Mouse (Mus musculus) C2C12 (cell line): Measurements from ENCODE around the gene Nr3c2. TPM values are rescaled to one million over a fixed set of nuclear protein-coding genes. Genes with fewer than 3 reads are reported as not detected.

Source experiments
- H3K27me3 ChIP-seq: one replicate; pipeline ENCODE4 v1.6.1; 2011; ENCODE audit not compliant: control insufficient read depth, insufficient read depth, insufficient read length
- H3K36me3 ChIP-seq: one replicate; pipeline ENCODE4 v1.6.1; 2011; ENCODE audit not compliant: control insufficient read depth, insufficient read depth
- H3K4me3 ChIP-seq: one replicate; pipeline ENCODE4 v1.5.1; 2011; ENCODE audit warnings: mild to moderate bottlenecking, control low read depth; ENCODE audit not compliant: poor library complexity, insufficient read depth, severe bottlenecking
- H3K79me2 ChIP-seq: one replicate; pipeline ENCODE4 v1.6.1; 2011; ENCODE audit not compliant: control insufficient read depth, insufficient read depth
- H3K79me3 ChIP-seq: one replicate; pipeline ENCODE4 v1.6.1; 2011; ENCODE audit warnings: low read depth, control low read depth
- H3ac ChIP-seq: one replicate; pipeline ENCODE3; 2011; ENCODE audit warnings: low read depth; ENCODE audit not compliant: control insufficient read depth, insufficient read length
- CEBPB ChIP-seq: IDR thresholded peaks from one replicate; pipeline ENCODE4 v1.6.1; 2011; ENCODE audit warnings: low read depth, mild to moderate bottlenecking, control low read depth, moderate library complexity
- CTCF ChIP-seq: IDR thresholded peaks from one replicate; pipeline ENCODE4 v1.5.1; 2011; ENCODE audit not compliant: control insufficient read depth, insufficient read depth, insufficient read length
- FOSL1 ChIP-seq: IDR thresholded peaks from one replicate; pipeline ENCODE4 v1.8.0; 2011; ENCODE audit warnings: mild to moderate bottlenecking, low read length; ENCODE audit not compliant: poor library complexity, insufficient read depth, severe bottlenecking
- MAX ChIP-seq: IDR thresholded peaks from one replicate; pipeline ENCODE4 v1.6.1; 2011; ENCODE audit warnings: mild to moderate bottlenecking, control low read depth
- MYOD1 ChIP-seq: IDR thresholded peaks from one replicate; pipeline ENCODE4 v1.6.1; 2011; ENCODE audit warnings: low read depth; ENCODE audit not compliant: control insufficient read depth, insufficient read length
- MYOG ChIP-seq: IDR thresholded peaks from one replicate; pipeline ENCODE4 v1.6.1; 2011; ENCODE audit not compliant: control insufficient read depth, insufficient read length; ENCODE audit errors: extremely low read depth
- USF1 ChIP-seq: IDR thresholded peaks from one replicate; pipeline ENCODE4 v1.6.1; 2011; ENCODE audit warnings: low read depth, mild to moderate bottlenecking, control low read depth, moderate library complexity
- polyA plus RNA-seq: library from polyadenylated mRNA; unstranded; fragments of >200 nt; fragmentation: generic; extraction: Trizol; gene quantifications from one replicate; pipeline ENCODE4 v1.2.1, GENCODE M21; 2012; ENCODE audit warnings: missing spikeins

The Nr3c2 gene
- polyA plus RNA-seq, 1 experiment, result 0.04 TPM

DNA sequence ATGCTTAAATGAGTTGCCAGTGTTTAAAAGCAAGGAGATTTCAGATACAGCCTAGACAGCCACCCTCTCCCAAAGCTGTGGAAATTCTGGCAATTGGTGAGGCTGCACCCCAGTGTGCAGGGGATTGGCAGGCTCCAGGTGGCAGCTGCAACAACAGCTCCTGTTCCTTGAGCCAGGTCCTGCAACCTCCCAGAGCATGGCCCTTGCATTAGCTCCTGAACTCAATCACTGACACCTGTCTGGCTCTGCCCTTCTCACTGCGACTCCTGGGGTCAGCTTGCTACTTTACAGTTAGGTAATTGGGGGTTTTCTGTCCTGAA, 222.3 kb downstream of the Nr3c2 start:
- H3K36me3 ChIP-seq, result no peaks in the 10 kb centered on the region
- TF ChIP-seq USF1 (no peak), MYOD1 (no peak), FOSL1 (no peak), CEBPB (no peak), CTCF (no peak), MAX (no peak)
- no peak overlapping the region for H3ac ChIP-seq
- H3K79me2 ChIP-seq, result no peaks in the 10 kb centered on the region
- no peaks in the 10 kb centered on the region for H3K79me3 ChIP-seq
- no peak overlapping the region for H3K4me3 ChIP-seq
- H3K27me3 ChIP-seq, result no peaks in the 10 kb centered on the region

DNA sequence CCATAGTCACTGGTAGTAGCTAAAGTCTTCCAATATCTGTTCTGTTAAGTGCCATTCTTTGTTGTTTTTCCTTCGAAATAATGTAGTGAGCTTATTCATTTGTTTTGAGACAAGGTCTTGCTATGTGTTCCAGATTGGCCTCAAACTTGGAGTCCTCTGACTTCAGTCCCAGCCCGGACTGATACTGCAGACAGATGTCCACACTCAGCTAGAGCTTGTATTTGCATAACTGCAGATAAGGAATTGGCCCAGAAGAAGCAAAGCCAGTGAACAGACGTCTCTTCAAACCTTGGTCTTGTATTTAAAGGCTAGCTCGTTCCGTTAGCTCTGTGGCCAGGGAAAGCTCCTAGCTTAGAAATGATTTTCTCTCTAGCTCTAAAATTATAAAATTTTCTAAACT, 223.1 kb downstream of the Nr3c2 start:
- Histone ChIP-seq H3K36me3 (no peaks in the 10 kb centered on the region), H3K27me3 (no peaks in the 10 kb centered on the region), H3K4me3 (no peak overlapping the region), H3K79me2 (no peaks in the 10 kb centered on the region), H3ac (no peak overlapping the region), H3K79me3 (no peaks in the 10 kb centered on the region)
- no peak for TF ChIP-seq MYOD1

DNA sequence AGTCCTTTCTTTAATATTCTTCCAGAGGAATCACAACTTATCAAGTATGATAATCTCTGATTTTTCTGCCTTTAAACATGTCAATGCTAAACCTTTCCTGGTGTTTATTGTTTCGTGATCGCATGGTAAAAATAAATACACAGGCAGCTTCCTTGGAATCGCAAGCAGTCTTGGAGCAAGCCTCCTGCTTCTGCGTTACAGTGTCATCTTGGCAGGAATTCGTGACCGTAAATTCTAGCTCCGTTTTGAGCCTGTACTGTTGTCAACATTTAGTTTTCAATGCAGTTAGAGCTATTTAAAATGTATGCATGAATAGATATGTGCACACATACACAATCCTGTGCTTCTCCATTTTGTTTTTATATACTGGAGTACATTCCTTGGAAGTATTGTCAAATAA, 226.5 kb downstream of the Nr3c2 start:
- Histone ChIP-seq H3K4me3 (no peak overlapping the region), H3K27me3 (no peaks in the 10 kb centered on the region), H3ac (no peak overlapping the region), H3K79me2 (no peaks in the 10 kb centered on the region), H3K36me3 (no peaks in the 10 kb centered on the region), H3K79me3 (no peaks in the 10 kb centered on the region)
- TF ChIP-seq MAX (no peak), USF1 (no peak), FOSL1 (no peak), CEBPB (no peak), CTCF (no peak), MYOG (no peak), MYOD1 (no peak)

DNA sequence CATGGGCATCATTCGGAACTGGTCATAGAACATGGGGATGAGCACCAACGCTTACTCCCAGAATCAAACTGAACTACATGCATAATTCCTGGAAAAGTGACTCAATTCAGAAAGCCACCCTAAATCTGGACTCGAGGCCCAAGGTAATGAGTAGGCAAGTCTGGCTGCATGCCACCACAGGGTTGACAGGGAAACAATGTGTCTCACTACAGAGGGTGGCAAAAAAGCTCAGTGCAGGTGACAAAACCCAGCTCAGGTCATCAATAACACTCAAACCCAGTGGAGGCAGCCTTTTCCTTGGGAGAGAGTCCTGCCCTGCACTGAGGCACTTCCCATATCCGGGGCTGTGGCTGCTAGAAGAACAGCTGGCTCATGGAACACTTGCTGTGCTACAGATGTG, 228.8 kb downstream of the Nr3c2 start:
- Histone ChIP-seq H3ac (no peak overlapping the region), H3K79me2 (no peaks in the 10 kb centered on the region), H3K27me3 (no peaks in the 10 kb centered on the region), H3K4me3 (no peak overlapping the region), H3K36me3 (no peaks in the 10 kb centered on the region), H3K79me3 (no peaks in the 10 kb centered on the region)
- TF ChIP-seq MYOD1, result no peak
- TF ChIP-seq MAX, result no peak
- no peak for TF ChIP-seq CTCF
- TF ChIP-seq CEBPB, result no peak
- no peak for TF ChIP-seq MYOG
- TF ChIP-seq USF1, result no peak
- TF ChIP-seq FOSL1, result no peak

DNA sequence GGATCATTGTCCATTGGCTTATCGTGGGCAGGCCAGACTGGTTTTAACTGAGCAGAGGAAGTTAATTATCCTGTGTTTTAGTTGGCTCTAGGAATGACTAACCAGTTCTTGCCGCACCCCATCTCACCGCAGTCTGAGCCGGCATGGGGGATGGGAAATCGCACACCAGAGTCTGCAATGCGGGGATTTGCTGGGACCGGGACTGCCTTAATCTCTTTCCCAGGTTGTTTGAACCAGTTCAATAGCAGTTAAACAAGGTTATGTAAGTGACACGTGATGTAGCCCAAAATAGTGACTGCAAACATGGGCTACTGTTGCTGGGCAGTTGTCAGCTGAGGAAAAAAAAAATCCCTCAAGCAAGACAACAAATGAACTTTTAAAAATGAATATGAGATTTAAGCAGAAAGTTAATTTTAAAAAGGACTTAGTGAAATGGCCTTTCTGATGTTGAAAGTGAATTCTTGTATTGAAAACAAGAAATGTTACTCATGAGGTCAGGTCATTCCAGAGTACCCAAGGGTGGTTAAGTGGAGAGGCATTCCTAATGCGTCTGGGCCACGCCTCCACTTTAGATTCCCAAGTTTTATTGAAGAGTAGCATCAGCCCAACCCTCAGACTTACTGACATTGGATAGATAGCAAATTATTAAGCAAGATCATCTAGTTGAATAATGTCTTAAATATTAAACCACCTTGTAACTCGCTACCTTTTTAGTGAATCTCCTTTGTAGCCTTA, 233.8 kb downstream of the Nr3c2 start:
- no peak overlapping the region for H3ac ChIP-seq
- no peaks in the 10 kb centered on the region for H3K79me3 ChIP-seq
- H3K27me3 ChIP-seq, result no peaks in the 10 kb centered on the region
- no peaks in the 10 kb centered on the region for H3K79me2 ChIP-seq
- no peaks in the 10 kb centered on the region for H3K36me3 ChIP-seq
- TF ChIP-seq FOSL1, result no peak
- no peak for TF ChIP-seq CEBPB
- TF ChIP-seq USF1, result peak; percentile 88
- TF ChIP-seq MYOD1, result no peak
- TF ChIP-seq MAX, result peak; percentile 25
- H3K4me3 ChIP-seq, result no peak overlapping the region

DNA sequence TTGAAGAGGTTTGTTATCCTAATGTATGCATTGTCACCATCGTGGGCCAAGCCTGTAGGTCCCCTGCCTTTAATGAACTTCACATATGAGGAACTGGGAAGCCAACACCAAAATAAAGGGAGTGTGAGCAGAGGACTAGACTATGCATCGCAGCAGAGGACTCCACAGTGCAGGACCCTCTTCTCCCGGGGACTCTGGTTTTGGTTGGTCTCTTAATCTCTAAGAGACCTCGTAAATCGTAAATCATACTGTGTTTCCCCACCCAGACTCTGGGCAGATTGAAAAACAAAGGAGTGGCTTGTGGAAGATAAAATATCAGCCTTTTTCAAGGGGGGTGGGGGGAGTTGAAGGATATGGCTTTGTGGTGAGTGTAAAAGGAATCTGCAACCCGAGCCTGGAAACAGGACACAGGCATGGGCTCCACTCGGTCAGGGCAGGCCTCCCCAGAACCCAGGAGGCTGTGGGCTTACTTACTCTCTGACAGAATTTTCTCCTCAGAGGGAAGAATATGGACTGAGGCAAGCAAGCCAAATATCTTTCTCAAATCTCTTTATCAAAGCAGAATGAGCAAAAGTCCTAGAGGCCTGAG, 234.6 kb downstream of the Nr3c2 start:
- H3K79me3 ChIP-seq, result no peaks in the 10 kb centered on the region
- H3K4me3 ChIP-seq, result no peak overlapping the region
- H3K27me3 ChIP-seq, result no peaks in the 10 kb centered on the region
- no peaks in the 10 kb centered on the region for H3K79me2 ChIP-seq
- peak overlapping the region; percentile 15 for H3ac ChIP-seq
- TF ChIP-seq MYOD1, result no peak
- TF ChIP-seq USF1, result no peak
- no peak for TF ChIP-seq MYOG
- no peak for TF ChIP-seq MAX
- no peak for TF ChIP-seq CEBPB
- TF ChIP-seq CTCF, result no peak
- no peak for TF ChIP-seq FOSL1
- no peaks in the 10 kb centered on the region for H3K36me3 ChIP-seq
